Mouse (Mus musculus) hindbrain, postnatal 0 days (tissue): ENCODE measurements at regions not wholly inside any gene's neighbourhood (a gene's known extent, or its start where the extent isn't known, plus 50 kb on each side); places are given as distances from the start of the nearest gene placed in this dataset.
"Not testable (repeated sequence)": the region's sequence is repeated elsewhere in the genome, so short reads cannot be mapped to it uniquely, and the experiment has no call there.

Experiments used
- ATAC-seq: fragments of 200-750 bp; cut with Nextera tagmentation; 2 replicates; pipeline ENCODE4 v1.8.0; 2017; ENCODE audit warnings: mild to moderate bottlenecking, moderate TSS enrichment, moderate library complexity
- DNase-seq: peaks from one replicate; pipeline ENCODE4 v3.0.0-alpha.2; 2015; ENCODE audit warnings: low spot score
- H3K27ac ChIP-seq: fragments of 300-500 bp; sonication (generic); 2 replicates; pipeline ENCODE4 v1.5.1; 2014; ENCODE audit warnings: mild to moderate bottlenecking
- H3K27me3 ChIP-seq: fragments of 300-500 bp; sonication (generic); 2 replicates; pipeline ENCODE4 v1.6.1; 2014; ENCODE audit warnings: low read length, mixed read lengths; ENCODE audit not compliant: insufficient read depth
- H3K36me3 ChIP-seq: fragments of 300-500 bp; sonication (generic); 2 replicates; pipeline ENCODE4 v1.6.1; 2014; ENCODE audit warnings: low read length, mixed read lengths; ENCODE audit not compliant: insufficient read depth
- H3K4me1 ChIP-seq: fragments of 300-500 bp; sonication (generic); 2 replicates; pipeline ENCODE4 v1.6.1; 2014; ENCODE audit warnings: antibody characterized with exemption, low read length, mixed read lengths; ENCODE audit not compliant: insufficient read depth
- H3K4me2 ChIP-seq: fragments of 300-500 bp; sonication (generic); 2 replicates; pipeline ENCODE4 v1.6.1; 2014; ENCODE audit warnings: low read depth, mild to moderate bottlenecking, low read length, moderate library complexity, mixed read lengths
- H3K4me3 ChIP-seq: fragments of 300-500 bp; sonication (generic); 2 replicates; pipeline ENCODE4 v1.5.1; 2014; ENCODE audit warnings: low read length
- H3K9ac ChIP-seq: fragments of 300-500 bp; sonication (generic); replicated peaks from 2 replicates; pipeline ENCODE4 v1.6.1; 2014; ENCODE audit warnings: mild to moderate bottlenecking, low read length, moderate library complexity, mixed read lengths
- H3K9me3 ChIP-seq: fragments of 300-500 bp; sonication (generic); 2 replicates; pipeline ENCODE4 v1.6.1; 2016; ENCODE audit warnings: low read length, mixed read lengths
- CTCF ChIP-seq: IDR thresholded peaks from 2 replicates; pipeline ENCODE4 v1.5.1; 2016; ENCODE audit warnings: antibody characterized with exemption, control low read depth, low read depth
- WGBS: fragments of 180-500 bp; shearing (Covaris S2); extraction: QIAGEN DNeasy Blood & Tissue Kit; methylation state at CpG from one replicate; pipeline ENCODE4 v1.1.7; 2014; 5-methylcytosine and 5-hydroxymethylcytosine counted together

DNA sequence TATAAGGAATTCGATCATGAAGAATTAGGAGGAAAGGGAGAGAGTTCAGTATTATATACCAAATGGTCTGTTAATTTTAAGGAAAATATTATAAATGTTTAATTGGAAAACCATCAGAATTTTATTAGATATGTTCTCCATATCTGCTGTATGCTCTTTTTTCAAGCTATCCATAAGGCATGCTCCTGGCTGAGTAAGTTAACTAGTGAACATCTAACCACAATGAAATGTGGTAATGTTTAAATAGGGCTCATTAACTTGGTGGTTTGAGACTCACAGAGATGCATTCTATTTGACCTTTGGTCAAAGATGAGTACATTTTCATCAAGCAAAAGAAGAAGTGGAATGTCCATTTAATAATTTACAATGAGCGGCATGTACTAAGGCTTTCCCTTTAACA is 466.2 kb upstream of the Fam241a start:
- Histone ChIP-seq H3K4me1 (no peaks in the 10 kb centered on the region), H3K36me3 (no peaks in the 10 kb centered on the region), H3K4me2 (no peak overlapping the region), H3K9me3 (no peaks in the 10 kb centered on the region), H3K27me3 (no peaks in the 10 kb centered on the region), H3K27ac (no peak overlapping the region), H3K9ac (no peak overlapping the region), H3K4me3 (no peak overlapping the region)
- no peak for ATAC-seq
- no peak for TF ChIP-seq CTCF
- DNase-seq = no peak
- 93% methylated on average over 2 of the region's 2 CpGs for WGBS

DNA sequence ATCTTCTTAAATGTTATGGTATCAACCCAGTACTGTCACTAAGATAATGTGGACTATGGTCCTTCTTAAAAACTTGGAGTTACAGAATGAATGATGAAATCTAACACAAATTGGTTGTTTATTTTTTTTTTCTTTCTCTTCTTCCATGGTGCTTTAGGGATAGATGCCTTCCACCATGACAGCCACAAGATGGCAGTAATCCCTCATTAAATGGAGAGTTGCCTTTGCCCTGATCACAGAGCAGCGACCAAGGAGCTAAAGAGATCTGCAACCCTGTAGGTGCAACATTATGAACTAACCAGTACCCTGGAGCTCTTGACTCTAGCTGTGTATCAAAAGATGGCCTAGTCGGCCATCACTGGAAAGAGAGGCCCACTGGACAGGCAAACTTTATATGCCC is 453.0 kb upstream of the Fam241a start:
- H3K9ac ChIP-seq, H3K36me3 ChIP-seq, H3K4me1 ChIP-seq, H3K4me2 ChIP-seq, H3K9me3 ChIP-seq, H3K4me3 ChIP-seq, H3K27me3 ChIP-seq, H3K27ac ChIP-seq: not testable (repeated sequence)
- DNase-seq (peak; percentile 86), ATAC-seq (peak; percentile 80)
- WGBS = 2% methylated on average over 2 of the region's 2 CpGs
- TF ChIP-seq CTCF = peak; percentile 87

DNA sequence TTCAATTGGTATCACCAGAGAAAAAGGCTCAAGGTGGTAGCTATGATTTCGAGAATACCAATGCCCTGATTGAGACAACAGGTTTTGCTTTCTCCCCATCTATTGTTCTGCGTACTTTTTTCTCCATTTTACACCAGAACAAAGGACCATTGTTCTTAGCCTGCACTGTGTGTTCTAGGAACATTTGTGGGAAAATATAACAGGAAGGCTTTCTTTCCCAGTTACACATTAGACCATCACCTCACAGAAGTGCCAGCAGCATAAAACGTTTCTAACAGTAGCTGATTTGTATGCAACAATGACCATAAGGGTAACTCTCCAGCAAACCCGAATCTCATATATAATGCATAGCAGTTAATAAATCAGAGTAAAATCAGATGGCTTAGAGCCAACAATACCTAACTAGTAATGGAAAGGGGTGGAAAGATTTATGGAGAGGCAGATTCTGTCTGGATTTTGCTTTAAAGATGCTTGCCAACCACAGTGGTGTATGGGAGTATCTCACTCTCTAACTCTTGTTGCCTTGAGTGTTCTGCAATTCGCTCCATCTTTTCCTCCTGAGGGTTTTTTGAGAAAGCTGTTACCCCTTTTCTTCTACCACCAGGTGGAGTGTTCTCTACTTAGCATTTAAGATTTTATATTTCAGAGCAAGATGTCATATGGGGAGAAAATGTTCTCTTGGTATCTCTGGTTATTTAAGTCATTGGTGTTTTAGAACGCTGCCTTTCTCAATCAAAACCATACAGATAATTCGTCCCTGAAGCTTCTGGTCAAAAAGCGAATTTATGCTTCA is 451.9 kb upstream of the Fam241a start:
- no peak for ATAC-seq
- 59% methylated on average over 8 of the region's 8 CpGs for WGBS
- Histone ChIP-seq H3K36me3 (no peaks in the 10 kb centered on the region), H3K27ac (no peak overlapping the region), H3K27me3 (no peaks in the 10 kb centered on the region), H3K4me3 (no peak overlapping the region), H3K4me2 (no peak overlapping the region), H3K9me3 (no peaks in the 10 kb centered on the region), H3K4me1 (no peaks in the 10 kb centered on the region), H3K9ac (no peak overlapping the region)
- DNase-seq = peak; percentile 25
- peak; percentile 48 for TF ChIP-seq CTCF

DNA sequence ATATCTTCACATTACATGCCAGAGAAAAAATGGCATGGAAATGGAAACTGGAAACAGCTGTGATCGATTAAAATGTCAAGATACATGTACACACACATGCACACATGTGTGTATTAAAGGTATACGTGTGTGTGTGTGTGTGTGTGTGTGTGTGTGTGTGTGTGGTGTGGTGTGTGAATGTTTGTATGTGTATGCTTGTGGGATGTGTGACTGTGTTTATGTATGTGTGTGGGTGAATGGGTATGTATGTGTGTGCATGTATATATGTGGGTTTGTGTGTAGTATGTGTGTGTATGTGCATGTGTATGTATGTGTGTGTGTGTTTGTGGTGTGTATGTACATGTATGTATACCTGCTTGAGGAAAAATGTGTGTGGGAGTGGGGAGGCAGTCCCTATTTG is 441.4 kb upstream of the Fam241a start:
- 73% methylated on average over 2 of the region's 2 CpGs for WGBS
- ATAC-seq (0 out of 2 replicates have a peak, but pooled peaks have one; percentile 18), DNase-seq (no peak)
- Histone ChIP-seq H3K4me2 (no peak overlapping the region), H3K4me1 (no peaks in the 10 kb centered on the region), H3K27ac (no peak overlapping the region), H3K27me3 (no peaks in the 10 kb centered on the region), H3K36me3 (no peaks in the 10 kb centered on the region), H3K9me3 (no peaks in the 10 kb centered on the region), H3K9ac (no peak overlapping the region), H3K4me3 (no peak overlapping the region)
- no peak for TF ChIP-seq CTCF

- Histone ChIP-seq H3K27ac (no peak overlapping the region), H3K9me3 (no peaks in the 10 kb centered on the region), H3K4me2 (no peak overlapping the region), H3K9ac (no peak overlapping the region), H3K36me3 (no peaks in the 10 kb centered on the region), H3K4me3 (no peak overlapping the region), H3K27me3 (no peaks in the 10 kb centered on the region), H3K4me1 (no peaks in the 10 kb centered on the region)
- ATAC-seq (peak; percentile 89), DNase-seq (peak; percentile 93)
- WGBS = 24% methylated on average over 5 of the region's 5 CpGs
- TF ChIP-seq CTCF = peak; percentile 96
Observed at GRCm38 (mm10) chr3:128337031-128337430, 440.9 kb upstream of the Fam241a start.

DNA sequence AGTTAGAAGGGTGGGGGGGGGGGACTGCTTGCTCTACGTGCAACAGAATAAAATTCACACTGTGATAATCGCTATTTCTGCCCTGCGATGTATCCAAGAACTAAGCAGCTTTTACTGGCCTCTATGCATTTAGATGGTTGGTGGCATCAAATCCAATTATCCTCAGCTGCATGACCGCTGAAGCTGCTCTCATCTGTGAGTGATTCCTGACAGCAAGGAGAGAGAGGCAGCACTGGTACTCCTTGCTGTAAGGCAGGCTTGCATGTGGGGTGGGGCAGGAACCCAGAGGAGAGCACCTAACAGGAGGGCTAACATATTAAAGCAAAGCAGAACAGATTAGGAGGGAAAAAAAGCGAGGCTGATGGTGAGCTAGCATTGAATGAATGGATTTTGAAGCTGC is 431.6 kb upstream of the Fam241a start:
- no peaks in the 10 kb centered on the region for H3K27me3 ChIP-seq
- H3K4me2 ChIP-seq = no peak overlapping the region
- no peak overlapping the region for H3K27ac ChIP-seq
- TF ChIP-seq CTCF = no peak
- no peaks in the 10 kb centered on the region for H3K36me3 ChIP-seq
- H3K4me3 ChIP-seq = no peak overlapping the region
- no peaks in the 10 kb centered on the region for H3K4me1 ChIP-seq
- no peaks in the 10 kb centered on the region for H3K9me3 ChIP-seq
- H3K9ac ChIP-seq = no peak overlapping the region
- 49% methylated on average over 5 of the region's 5 CpGs for WGBS
- DNase-seq (peak; percentile 51), ATAC-seq (0 out of 2 replicates have a peak, but pooled peaks have one; percentile 49)

- no peaks in the 10 kb centered on the region for H3K27me3 ChIP-seq
- H3K27ac ChIP-seq = no peak overlapping the region
- WGBS = 86% methylated on average over 4 of the region's 4 CpGs
- no peaks in the 10 kb centered on the region for H3K9me3 ChIP-seq
- no peaks in the 10 kb centered on the region for H3K36me3 ChIP-seq
- H3K9ac ChIP-seq = no peak overlapping the region
- TF ChIP-seq CTCF = no peak
- no peak overlapping the region for H3K4me3 ChIP-seq
- no peaks in the 10 kb centered on the region for H3K4me1 ChIP-seq
- no peak overlapping the region for H3K4me2 ChIP-seq
- ATAC-seq = no peak
- no peak for DNase-seq
Observed at GRCm38 (mm10) chr3:128301312-128301711, 405.2 kb upstream of the Fam241a start.
